Mouse (Mus musculus) brain, embryonic 14.5 days (tissue): ENCODE data around the gene Capn11.

ENCODE experiments used
- CTCF ChIP-seq: fragments of 200-500 bp; IDR thresholded peaks from 2 replicates; pipeline ENCODE4 v1.5.1; 2012; ENCODE audit warnings: inconsistent platforms, mild to moderate bottlenecking, moderate library complexity, borderline replicate concordance; ENCODE audit not compliant: insufficient read depth, insufficient read length; ENCODE audit errors: extremely low read depth
- POLR2A ChIP-seq: fragments of 200-500 bp; IDR thresholded peaks from 2 replicates; pipeline ENCODE4 v1.6.1; 2012; ENCODE audit warnings: mild to moderate bottlenecking, inconsistent platforms, borderline replicate concordance; ENCODE audit not compliant: poor library complexity, insufficient read depth, insufficient read length, severe bottlenecking; ENCODE audit errors: extremely low read depth

DNA sequence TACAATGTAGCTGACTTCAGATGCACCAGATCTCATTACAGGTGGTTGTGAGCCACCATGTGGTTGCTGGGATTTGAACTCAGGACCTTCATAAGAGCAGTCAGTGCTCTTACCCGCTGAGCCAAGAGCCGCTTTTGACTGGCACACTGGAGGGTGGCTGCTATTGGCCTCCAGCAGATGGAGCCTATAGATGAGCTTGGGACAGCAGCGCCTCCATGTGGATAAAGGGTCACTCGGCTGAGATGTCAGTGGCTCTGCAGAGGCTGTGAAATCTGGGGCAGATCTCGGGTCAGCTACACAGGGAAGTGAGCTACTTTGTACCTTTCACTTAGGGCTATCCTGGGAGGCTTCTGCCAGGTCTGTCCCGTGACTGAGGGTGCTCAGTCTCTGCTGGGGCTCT lies 3.3 kb downstream of the Capn11 start:
- TF ChIP-seq CTCF (peak; percentile 33; the same call in 1 of the 2 replicates), POLR2A (no peak)
